Mouse (Mus musculus): ENCODE measurements around the gene Tex46. TPM values are rescaled to one million over a fixed set of nuclear protein-coding genes. Genes with fewer than 3 reads are reported as not detected.
A peak's percentile ranks its signal among the peaks of the same experiment; 100 is the strongest.

Gene Tex46
- not detected for total RNA-seq (2022)

DNA sequence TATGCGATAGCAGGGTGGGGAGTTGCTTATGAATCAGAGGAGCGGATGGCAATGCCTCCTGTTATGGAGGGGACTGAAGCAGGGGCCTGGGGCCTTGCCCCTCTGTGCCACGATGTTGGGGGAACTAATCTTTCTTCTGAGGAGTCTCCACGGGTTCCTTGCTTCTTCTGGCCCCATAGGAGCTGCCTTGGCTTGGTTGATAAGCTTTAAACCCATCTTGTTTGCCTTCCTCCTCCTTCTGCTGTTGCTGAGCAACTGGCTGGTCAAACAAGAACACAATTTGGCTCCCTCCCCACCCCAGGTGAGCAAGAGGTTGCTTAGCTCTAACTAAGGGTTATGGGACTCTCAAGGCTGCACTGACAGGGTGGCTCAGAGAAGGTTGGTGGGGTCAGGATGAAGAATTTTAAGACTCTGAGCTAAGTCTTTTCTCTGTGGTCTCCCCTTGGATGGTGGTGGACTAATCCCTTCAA is at the start of gene Tex46:
Gene Tex46 (plus strand): TSS at position 51 of the 470 bp plus-strand sequence.
- DNase-seq (ENCODE audit: low spot score in 2 of 2): no peak

- DNase-seq (ENCODE audit: low spot score in 2 of 2): no peak
Observed at GRCm38 (mm10) chr4:136562755-136563154, 47.5 kb upstream of the Tex46 start.

DNA sequence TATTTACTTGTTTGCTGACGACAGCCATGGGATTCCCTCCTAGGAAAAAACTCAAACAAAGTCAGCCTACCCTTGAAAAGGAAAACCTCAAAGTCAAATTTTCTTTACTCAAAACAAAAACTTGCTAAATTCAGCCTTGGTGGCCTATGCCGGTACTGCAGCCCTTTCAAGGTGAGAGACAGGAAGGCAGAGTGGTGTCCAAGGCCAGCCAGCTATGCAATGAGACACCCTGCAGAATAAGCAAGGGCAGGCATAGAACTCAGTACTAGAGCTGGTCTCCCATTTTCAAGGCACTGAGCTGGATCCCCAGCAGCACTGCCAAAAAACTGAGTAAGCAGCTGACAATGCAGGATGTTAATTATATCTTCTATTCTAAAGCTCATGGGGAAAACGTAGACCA is 41.6 kb upstream of the Tex46 start:
- DNase-seq (ENCODE audit: low spot score in 2 of 2): no peak

GRCm38 (mm10) chr4:136569998-136570397 is 40.2 kb upstream of the Tex46 start:
- no peak for DNase-seq (ENCODE audit: low spot score in 2 of 2)

- DNase-seq (ENCODE audit: low spot score in 2 of 2): no peak
Observed at GRCm38 (mm10) chr4:136581885-136582284, 28.4 kb upstream of the Tex46 start.

DNA sequence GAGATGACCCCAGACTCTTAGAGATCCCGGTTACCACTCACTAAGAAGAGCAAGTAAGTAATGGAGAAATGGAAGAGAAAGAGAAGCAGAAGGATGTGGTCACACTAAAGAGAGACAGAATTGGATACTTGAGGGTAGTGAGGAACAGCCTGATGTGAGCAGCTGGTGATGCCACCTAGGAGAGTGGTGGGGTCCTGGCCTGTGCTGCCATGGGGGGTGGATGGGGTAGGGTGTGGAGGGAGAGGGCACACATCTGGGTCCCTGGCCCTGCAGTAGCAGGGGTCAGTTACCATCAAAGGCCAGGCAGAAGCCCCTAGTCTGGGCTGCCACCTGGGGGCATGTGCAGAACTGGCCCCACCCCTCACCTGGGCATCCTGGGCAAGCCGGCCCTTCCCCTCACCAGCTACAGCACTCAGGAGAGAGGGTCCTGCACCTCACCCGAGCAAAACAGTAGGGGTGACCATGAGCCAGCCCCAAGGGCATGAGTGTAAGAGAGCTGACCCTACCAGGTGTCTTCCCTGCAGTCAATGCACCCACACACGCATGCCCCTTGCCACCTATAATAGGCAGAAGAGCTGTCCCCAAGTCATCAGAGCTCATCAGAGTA is 22.9 kb upstream of the Tex46 start:
- DNase-seq (ENCODE audit: low spot score in 2 of 2): no peak

- no peak for DNase-seq (ENCODE audit: low spot score in 2 of 2)
Observed at GRCm38 (mm10) chr4:136588003-136588402, 22.2 kb upstream of the Tex46 start.

DNA sequence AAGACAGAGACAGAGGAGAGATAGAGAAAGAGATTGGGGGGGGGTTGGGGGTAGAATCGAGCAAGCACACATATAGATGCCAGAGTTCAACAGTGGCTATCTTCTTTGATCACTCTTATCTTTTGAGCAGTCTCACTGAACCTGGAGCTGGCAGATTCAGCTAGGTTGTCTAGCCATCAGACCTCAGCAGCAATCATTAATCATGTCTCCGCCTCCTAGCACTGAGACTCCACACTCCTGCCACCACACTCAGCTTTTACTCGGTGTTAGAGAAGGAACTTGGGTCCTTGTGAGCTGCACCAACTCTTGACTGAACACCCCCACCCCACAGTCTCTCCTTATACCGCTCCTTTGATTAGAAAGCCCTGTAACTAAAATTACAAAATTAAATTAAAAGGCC is 18.1 kb upstream of the Tex46 start:
- DNase-seq (ENCODE audit: low spot score in 2 of 2): no peak

- no peak for DNase-seq (ENCODE audit: low spot score in 2 of 2)
Observed at GRCm38 (mm10) chr4:136594006-136594405, 16.2 kb upstream of the Tex46 start.

GRCm38 (mm10) chr4:136595221-136595620 is 15.0 kb upstream of the Tex46 start:
- DNase-seq (ENCODE audit: low spot score in 2 of 2): no peak

DNA sequence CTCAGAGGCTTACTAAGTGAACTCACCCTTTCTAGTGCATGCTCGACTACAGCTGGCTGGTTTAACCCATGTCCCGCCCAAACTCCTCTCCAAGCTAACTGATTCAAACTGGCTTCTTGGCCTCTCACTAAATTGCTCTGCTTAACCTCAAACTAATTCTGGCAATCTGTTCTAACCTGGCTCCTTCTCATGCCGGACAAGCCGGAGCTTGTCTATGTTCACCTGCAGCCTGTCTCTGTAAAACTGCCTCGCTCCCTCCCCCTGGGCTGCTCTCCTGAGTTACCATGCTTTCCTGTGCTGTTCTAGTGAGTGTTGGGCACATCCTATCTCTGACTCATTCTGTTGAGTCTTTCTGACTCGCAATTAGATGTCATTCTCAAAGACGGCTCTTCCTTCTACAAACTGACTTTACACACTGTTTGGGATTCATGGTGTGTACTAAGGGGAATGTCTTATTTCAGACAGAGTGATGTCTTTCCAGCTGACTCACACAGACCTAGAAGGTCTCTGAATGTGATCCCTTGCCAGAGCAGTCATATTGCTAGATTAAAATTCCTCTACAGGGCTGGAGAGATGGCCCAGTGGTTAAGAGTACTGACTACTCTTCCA is 11.9 kb upstream of the Tex46 start:
- no peak for DNase-seq (ENCODE audit: low spot score in 2 of 2)

GRCm38 (mm10) chr4:136599869-136600268 is 10.4 kb upstream of the Tex46 start:
- no peak for DNase-seq (ENCODE audit: low spot score in 2 of 2)

- DNase-seq (ENCODE audit: low spot score in 2 of 2): no peak
Observed at GRCm38 (mm10) chr4:136600536-136600935, 9.7 kb upstream of the Tex46 start.

- DNase-seq (ENCODE audit: low spot score in 2 of 2): peak; percentile 37 to 58
Observed at GRCm38 (mm10) chr4:136601476-136601875, 8.8 kb upstream of the Tex46 start.

- peak in 1 of 2 experiments; percentile 15 for DNase-seq (ENCODE audit: low spot score in 2 of 2)
Observed at GRCm38 (mm10) chr4:136602018-136602554, 8.2 kb upstream of the Tex46 start.

- peak; percentile 86 to 95 for DNase-seq (ENCODE audit: low spot score in 2 of 2)
Observed at GRCm38 (mm10) chr4:136602568-136602967, 7.7 kb upstream of the Tex46 start, which contains the start of gene Kdm1a. Gene Kdm1a (minus strand): TSS chr4:136602723.

DNA sequence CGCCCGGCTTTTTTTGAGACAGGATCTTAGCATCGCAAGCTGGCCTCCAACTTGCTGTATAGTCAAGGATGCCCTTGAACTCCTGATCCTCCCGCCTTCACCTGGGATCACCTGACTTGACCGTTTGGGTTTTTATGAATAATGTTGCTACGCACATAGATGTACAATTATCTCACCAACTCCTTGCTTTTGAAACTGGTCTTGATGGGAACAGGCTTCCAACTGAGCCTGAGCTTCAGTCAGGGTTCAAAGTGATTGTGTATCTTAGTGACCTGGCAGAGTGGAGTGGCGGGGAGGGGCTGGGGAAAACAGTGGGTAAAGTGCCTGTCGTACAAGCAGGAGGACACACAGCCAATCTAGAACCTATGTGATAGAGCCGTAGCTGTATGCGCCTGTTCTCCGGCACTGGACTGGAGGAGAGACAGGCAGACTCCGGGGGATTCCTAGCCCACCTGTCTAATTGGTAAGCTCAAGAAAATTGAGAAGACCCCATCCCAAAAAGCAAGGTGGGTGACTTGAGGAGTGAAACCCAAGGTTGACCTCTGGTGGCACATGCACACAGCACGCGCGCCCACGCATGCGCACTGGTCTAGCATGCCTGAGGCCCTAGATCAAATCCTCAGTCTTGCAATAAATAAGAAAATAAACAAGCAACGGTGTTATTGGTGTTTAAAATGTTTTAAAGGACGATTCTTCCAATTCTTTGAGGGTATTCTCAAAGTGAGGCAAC is 4.3 kb upstream of the Tex46 start:
- no peak for DNase-seq (ENCODE audit: low spot score in 2 of 2)

GRCm38 (mm10) chr4:136613657-136614056 is 3.4 kb downstream of the Tex46 start:
- DNase-seq (ENCODE audit: low spot score in 2 of 2): no peak

- DNase-seq (ENCODE audit: low spot score in 2 of 2): peak in 1 of 2 experiments; percentile 16
Observed at GRCm38 (mm10) chr4:136621336-136621735, 11.1 kb downstream of the Tex46 start.

DNA sequence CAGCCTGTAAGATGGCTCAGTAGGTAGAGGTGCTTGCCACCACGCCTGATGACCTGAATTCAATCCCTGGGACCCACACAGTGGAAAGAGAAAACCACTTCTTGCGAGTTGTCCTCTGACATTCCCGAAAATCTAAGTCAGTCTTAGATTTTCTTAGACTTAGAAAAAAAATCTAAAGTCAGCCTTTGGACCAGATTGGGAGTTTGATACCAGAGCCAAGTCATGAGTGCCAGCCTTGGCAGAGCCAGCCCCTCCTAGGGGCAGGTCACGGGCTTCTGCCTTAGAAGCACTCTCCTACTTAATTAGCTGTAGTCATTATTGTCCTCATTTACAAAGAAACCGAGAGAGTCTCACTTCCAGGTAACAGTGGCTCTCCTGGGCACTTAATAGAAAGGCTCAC is 11.7 kb downstream of the Tex46 start:
- DNase-seq (ENCODE audit: low spot score in 2 of 2): no peak

DNA sequence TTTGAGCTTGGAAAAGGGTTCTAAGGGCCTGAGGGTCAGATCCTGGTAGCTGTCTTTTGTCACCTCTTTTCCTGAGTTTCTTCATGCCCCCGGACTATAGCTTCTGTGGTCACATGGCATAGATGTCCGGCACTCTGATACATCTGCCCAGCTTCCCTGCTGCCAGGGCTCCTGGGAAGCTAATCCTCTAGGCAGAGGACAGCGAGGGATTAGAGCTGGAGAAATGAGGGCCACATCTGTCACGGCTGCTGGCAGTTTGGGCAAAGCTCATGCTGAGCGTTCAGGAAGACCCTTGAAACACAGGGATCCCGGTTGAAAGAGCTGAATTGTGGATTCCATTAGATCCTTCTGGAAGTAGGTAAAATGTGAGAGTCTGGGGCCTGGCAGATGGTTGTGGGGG is 12.2 kb downstream of the Tex46 start, which contains the start of gene Lactbl1:
Gene Lactbl1 (plus strand): TSS at position 234 of the 400 bp plus-strand sequence.
- no peak for DNase-seq (ENCODE audit: low spot score in 2 of 2)

- DNase-seq (ENCODE audit: low spot score in 2 of 2): no peak
Observed at GRCm38 (mm10) chr4:136626590-136626989, 16.4 kb downstream of the Tex46 start.
